ENCODE assay signal across 25 mouse cellular contexts in the genomic region with DNA sequence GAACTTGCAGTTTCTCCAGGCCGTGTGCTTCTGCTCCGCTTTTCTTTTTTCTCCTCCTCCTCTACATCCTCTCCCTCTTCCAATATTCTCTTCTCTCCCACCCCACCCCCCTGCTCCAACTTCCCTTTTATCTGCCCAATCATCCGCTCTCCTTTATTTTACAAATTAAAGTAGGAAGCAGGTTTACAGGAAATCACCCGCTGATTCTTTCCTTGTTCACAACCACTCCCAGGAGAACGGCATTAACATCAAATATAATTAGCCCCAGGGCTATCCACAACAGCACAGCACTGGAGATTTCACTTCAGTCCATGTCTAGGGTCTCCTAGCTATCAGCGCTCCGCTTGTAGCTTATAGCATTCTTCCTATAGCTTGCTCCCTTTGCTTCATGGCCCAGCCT.
"Had no signal": no experiment of that assay in that cellular context is flagged by ENCODE, and none has a peak within 500 bp of the region (broad histone marks: within the 10 kb centered on the region; RNA-seq: fewer than 3 reads in every experiment).

No protein-coding gene starts in this region.

- H3K27ac ChIP-seq: hindbrain, embryonic 13.5 days; hindbrain, embryonic 15.5 days; hindbrain, postnatal 0 days; kidney, embryonic 15.5 days; kidney, postnatal 0 days; layer of hippocampus, adult 2 months; left cerebral cortex, adult 2 months; limb, embryonic 10.5 days; limb, embryonic 12.5 days; liver, embryonic 13.5 days; liver, embryonic 15.5 days had no signal

- H3K36me3 ChIP-seq: hindbrain, embryonic 13.5 days; hindbrain, embryonic 15.5 days; kidney, embryonic 15.5 days; limb, embryonic 10.5 days; limb, embryonic 12.5 days; liver, embryonic 13.5 days; liver, embryonic 15.5 days had no signal

- H3K27me3 ChIP-seq: hindbrain, embryonic 13.5 days; hindbrain, embryonic 15.5 days; kidney, embryonic 15.5 days; limb, embryonic 12.5 days; liver, embryonic 13.5 days; liver, embryonic 15.5 days had no signal

- H3K9ac ChIP-seq: hindbrain, embryonic 13.5 days; hindbrain, embryonic 15.5 days; kidney, embryonic 15.5 days; limb, embryonic 12.5 days; liver, embryonic 13.5 days; liver, embryonic 15.5 days had no signal

- H3K4me2 ChIP-seq: heart, embryonic 11.5 days; hindbrain, embryonic 13.5 days; hindbrain, embryonic 15.5 days; kidney, embryonic 15.5 days; limb, embryonic 12.5 days; liver, embryonic 11.5 days; liver, embryonic 13.5 days; liver, embryonic 15.5 days had no signal

- H3K4me3 ChIP-seq: hindbrain, embryonic 13.5 days; hindbrain, embryonic 15.5 days; kidney, embryonic 15.5 days; layer of hippocampus, adult 2 months; left cerebral cortex, adult 2 months; limb, embryonic 10.5 days; limb, embryonic 12.5 days; liver, embryonic 13.5 days; liver, embryonic 15.5 days had no signal

- ATAC-seq: hindbrain, postnatal 0 days; intestine, embryonic 16.5 days had no signal

- H3K4me1 ChIP-seq: hindbrain, embryonic 13.5 days; hindbrain, embryonic 15.5 days; kidney, embryonic 15.5 days; limb, embryonic 10.5 days; limb, embryonic 12.5 days; liver, embryonic 13.5 days; liver, embryonic 15.5 days had no signal

- DNase-seq: gastrocnemius, postnatal 14 days; gastrocnemius, postnatal 36 days; heart, adult 18-20 months; heart, postnatal 14 days; heart, postnatal 36 days; kidney, adult 11 months; kidney, adult 2 months; kidney, adult 9 months; kidney, postnatal 14 days; kidney, postnatal 36 days; liver; liver, embryonic 13.5 days had no signal

- H3K9me3 ChIP-seq: hindbrain, embryonic 13.5 days; hindbrain, embryonic 15.5 days; kidney, embryonic 15.5 days; limb, embryonic 10.5 days; limb, embryonic 12.5 days; liver, embryonic 13.5 days; liver, embryonic 15.5 days had no signal
